Mouse (Mus musculus): ENCODE measurements at regions not wholly inside any gene's neighbourhood (a gene's known extent, or its start where the extent isn't known, plus 50 kb on each side); places are given as distances from the start of the nearest gene placed in this dataset.

DNA sequence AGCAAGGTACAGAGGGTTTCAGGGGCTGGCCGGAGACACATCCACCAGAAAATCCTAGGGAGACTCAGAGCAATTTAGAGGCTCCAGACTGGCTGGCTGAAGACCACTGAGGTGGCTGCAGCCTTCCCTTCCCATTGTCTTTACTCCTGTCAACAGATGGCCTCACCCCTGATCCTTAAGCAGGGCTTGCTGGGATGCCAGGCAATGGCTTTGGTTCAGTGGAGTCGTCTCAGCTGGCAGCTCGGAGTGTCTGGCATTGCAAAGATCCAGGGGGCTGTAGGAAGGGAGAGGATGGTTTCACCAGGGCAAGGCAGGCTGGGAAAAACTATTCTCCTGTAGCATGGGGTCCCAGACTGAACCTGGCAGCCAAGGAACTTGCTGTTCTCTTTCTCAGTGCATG, 395.8 kb downstream of the Tshz3 start:
- no peak for DNase-seq (ENCODE audit: low read depth, low spot score)

DNA sequence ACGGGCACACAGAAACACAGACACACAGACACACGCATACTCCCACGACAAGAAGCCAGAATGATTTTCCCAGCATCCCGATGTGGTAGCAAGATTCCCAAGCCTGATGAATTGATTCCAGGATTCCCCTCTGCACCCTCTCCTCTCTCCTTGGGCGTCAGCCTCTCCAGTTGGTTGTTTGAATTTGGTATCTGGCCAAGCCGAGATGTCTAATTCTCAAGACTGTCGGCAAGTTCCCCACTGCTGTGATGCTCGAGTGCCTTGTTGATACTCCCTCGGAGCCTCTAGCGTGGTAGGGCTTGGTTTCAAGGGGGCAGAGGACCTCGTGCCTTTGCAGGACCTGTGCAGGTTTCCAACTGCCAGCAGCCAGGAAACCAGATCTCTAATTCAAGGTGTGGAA, 397.9 kb downstream of the Tshz3 start:
- no peak for DNase-seq (ENCODE audit: low read depth, low spot score)

DNA sequence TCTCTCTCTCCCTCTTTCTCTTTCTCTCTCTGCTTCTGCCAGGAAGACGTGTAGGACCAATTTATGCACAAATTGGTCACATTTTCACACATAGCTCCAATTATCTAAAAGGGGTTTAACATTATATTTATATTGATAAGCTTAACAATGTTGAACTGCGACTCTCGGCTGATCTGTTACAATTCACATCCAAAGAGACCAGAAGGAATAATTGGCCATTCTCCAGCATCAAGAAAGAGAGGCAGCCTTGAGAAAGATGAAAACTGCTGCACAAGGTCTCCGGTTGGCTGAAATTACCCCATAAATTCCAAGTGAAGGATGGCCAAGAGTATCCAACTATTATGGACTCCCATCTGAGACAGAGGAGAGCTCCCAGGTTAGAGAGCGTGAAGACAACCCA, 398.4 kb downstream of the Tshz3 start:
- DNase-seq (ENCODE audit: low read depth, low spot score), result no peak

DNA sequence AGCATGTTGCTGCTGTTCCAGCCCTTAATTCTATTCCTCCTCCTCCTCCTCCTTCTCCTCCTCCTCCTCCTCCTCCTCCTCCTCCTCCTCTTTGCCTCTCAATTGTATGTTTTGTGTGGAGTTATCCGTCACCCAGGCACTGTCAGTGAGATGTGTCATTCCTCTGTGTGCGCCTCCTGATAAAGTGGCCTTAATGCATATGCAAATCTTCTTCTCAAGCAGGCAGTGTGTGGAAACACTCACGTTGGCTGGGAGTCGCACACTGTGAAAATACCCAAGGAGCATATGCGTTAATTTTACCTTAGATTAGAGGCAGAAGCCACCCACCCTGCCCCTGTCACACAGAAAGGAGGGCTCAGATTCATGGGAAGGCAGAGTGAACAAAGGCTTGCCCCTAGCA, 401.0 kb downstream of the Tshz3 start:
- DNase-seq (ENCODE audit: low read depth, low spot score), result no peak

DNA sequence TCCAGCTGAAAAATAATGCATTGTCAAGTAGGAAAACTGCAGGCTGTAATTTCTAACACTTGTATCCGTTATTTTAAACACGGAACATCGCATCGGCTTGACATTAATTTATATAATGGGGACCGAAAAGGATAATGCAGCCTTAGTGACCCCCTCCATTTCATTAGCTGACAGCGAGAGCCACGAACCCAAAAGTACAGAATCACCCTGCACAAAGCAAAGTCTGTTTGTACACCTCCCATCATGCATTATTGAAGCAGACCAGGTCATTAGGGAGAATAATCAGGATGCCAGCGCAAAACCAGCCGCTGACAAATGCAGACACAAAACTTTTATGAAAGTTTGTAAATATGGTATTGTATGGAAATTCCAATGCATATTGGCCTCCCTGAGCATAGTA, 406.8 kb downstream of the Tshz3 start:
- DNase-seq (ENCODE audit: low read depth, low spot score), result no peak

GRCm38 (mm10) chr7:37111071-37111470, 413.2 kb downstream of the Tshz3 start:
- DNase-seq (ENCODE audit: low read depth, low spot score), result no peak

DNA sequence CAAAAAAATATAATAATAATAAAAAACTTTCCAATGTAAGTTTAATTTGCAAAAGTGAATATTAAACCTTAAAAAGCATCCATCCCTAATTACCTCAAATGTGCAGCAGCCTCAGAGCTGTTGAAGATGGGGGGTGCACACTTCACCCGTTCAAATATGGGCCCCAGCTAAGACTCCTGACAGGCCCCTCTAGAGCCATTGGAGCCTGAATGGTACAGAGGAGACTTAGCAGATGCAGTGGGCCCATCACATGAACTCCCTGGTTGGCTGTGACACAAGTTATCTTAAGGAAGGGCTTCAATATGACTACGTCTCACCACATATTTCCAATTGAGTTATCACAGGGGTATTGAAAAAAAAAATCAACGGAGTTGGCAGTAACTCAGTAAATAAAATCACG, 422.9 kb downstream of the Tshz3 start:
- DNase-seq (ENCODE audit: low read depth, low spot score), result no peak

DNA sequence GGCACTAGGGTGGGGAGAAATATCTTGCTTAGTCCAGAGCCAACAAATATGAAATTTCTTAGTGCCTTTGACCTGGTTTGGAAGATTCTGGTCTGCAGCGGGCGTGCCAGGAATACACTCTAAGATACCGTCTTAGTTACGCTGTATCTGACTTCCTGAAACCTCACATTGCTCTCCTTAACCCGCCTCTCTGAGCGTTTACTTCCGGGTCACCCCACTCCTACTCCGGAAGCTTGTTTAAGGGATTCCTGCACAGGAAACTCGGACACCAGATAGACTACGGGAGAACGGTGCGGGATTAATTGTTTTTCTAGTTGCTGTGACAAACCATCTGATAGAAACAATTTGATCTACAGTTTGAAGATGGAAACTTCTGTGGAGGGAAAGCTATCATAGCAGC, 442.3 kb downstream of the Tshz3 start:
- DNase-seq (ENCODE audit: low read depth, low spot score), result no peak

DNA sequence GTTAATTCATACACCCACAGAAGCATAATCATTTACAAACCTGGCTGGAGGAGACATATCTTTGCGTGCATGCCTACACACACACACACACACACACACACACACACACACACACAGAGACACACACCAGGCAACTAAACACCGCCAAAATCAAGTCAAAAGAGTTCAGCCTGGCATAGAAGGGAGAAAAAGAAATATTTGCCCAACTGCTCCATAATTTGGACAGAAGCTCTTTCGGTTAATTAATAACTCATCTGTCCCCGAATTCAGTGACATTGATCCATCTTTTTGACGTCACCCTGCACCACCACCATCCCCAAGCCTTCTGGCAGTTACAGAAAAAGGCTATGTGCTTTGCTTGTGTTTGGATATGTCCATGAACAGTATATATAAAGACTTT, 444.9 kb downstream of the Tshz3 start:
- DNase-seq (ENCODE audit: low read depth, low spot score), result no peak

- DNase-seq (ENCODE audit: low read depth, low spot score), result no peak
Observed at GRCm38 (mm10) chr7:37144303-37144702, 446.4 kb downstream of the Tshz3 start.

DNA sequence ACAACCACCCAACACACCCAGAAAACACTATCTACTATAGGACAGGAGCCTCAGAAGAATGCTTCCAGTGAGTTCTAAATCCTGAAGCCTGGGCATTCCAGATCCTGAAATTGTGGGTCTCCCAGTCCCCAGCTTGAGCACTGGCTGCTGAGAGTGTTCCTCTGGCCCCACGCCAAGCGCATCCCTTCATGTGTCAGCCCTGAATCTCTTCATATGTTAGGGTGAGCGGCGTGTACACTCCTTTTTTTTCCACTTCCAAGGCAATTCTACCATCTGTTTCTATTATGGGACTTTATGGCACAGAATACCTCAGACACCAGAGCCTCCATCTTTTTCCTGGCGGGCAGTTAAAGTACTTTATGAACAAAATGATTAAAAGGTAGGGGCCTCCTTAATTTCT, 451.8 kb downstream of the Tshz3 start:
- DNase-seq (ENCODE audit: low read depth, low spot score), result no peak

DNA sequence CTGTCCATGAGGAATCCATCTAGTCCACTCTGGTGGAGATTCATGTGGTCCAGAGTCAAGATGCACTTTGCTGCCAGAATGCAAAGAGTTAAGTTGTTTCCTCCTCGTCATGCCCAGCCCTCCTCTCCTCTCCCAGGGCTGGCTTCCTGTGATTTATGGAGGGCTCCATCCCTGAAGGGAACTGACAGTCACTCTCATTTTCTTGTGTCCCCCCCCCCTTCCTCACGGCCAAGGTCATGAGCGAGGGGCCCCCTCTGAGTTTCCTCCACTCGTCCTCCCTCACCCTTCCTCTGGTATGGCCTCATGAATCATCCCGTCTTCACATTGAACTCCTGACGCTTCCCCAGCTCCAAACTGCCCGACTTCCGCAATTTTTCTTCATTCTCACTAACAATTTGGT, 461.9 kb downstream of the Tshz3 start:
- DNase-seq (ENCODE audit: low read depth, low spot score), result no peak

- DNase-seq (ENCODE audit: low read depth, low spot score), result no peak
Observed at GRCm38 (mm10) chr7:37168883-37169282, 471.0 kb downstream of the Tshz3 start.

DNA sequence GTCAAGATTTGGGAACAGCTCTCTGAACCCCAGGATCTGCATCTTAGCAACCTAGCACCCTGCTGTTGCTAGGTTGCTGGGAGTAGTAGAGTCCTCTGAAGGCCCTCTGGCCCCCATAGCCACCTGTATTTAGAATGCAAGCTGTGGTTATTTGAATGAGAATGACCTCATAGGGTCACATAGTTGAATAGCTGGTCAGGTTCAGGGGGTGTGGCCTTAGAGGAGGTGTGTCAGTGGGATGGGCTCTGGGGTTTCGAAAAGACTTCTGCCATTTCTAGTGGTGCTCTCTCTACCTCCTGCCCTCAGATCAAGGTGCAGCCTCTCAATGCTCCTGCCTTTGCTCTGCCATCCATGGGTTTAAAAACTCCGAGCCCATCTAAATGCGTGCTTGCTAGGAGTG, 477.8 kb downstream of the Tshz3 start:
- DNase-seq (ENCODE audit: low read depth, low spot score), result no peak

DNA sequence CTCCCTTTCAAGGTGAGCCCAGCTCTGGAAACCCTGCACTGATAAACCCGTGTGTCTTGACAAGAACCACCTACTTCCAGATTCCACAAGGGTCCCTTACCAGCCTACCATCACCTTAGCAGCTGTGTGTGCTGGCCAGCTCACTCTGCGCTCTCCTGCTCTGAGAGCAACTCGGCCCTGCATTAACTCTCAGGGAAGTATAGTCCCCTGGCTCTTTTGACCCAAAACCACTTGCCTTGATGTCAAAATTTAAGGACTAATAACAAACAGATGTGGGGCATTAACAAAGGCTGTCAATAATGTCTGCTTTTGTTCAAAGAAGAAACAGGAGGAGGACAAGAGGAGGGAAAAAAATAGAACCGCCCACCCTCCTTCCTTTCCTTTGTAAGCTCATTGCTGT, 480.3 kb downstream of the Tshz3 start:
- no peak for DNase-seq (ENCODE audit: low read depth, low spot score)

- DNase-seq (ENCODE audit: low read depth, low spot score), result no peak
Observed at GRCm38 (mm10) chr7:37179907-37180306, 482.0 kb downstream of the Tshz3 start.

DNA sequence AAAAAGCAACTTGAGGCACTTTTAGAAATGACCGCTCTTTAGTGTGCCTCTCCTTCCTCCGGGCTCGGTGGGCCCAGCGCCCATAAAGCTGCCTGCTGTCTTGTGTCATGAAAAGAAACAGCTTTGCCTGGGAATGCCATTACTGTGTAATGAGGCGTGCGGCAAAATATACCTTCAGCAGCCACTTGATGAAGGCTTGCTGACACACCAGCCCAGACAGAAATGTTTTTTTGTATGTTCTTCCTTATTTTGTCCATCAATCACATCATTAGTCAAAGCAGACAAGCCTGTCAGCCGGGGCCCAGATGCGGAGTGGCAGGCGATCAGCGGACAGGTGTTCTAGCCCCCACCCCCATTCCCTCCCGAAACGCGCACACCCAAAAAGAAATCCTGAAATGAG, 482.5 kb downstream of the Tshz3 start:
- no peak for DNase-seq (ENCODE audit: low read depth, low spot score)

GRCm38 (mm10) chr7:37181109-37181508, 483.2 kb downstream of the Tshz3 start:
- no peak for DNase-seq (ENCODE audit: low read depth, low spot score)

DNA sequence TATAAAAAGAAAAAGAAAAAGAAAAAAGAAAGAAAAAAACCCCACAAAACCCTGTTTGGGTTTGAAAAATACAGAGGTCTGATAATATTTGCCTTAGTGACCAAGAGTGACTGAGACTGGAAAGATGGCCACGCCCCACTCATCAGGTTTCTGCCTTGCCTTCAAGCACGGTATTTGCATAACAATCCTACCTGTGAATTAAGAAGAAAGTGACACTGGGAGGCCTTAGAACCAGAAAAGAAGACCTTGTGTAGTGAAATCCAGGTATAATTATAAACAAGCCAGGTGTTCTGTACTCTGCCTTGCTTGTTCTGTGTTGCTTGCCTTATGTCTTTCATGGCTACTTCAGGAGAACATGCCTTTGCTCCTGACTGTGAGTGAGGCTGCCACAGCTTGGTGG, 494.6 kb downstream of the Tshz3 start:
- DNase-seq (ENCODE audit: low read depth, low spot score), result no peak

DNA sequence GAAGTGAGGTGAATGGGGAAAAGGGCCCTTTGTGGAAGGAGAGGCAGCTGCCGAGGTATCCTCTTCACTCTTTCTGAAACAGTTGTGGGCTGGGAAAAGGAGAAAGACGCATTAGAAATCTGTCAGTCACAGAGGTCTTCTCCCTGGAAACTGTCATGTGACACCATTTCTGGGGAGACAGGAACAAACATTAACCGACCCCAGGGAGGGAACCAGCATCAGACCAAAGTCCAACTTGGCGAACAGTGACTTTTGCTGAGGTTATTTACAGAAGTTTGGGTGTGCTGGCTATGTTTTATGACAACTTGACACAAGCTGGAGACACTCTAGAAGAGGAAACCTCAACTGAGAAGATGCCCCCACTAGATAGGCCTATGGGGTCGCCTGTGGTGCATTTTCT, 506.9 kb downstream of the Tshz3 start:
- no peak for DNase-seq (ENCODE audit: low read depth, low spot score)

DNA sequence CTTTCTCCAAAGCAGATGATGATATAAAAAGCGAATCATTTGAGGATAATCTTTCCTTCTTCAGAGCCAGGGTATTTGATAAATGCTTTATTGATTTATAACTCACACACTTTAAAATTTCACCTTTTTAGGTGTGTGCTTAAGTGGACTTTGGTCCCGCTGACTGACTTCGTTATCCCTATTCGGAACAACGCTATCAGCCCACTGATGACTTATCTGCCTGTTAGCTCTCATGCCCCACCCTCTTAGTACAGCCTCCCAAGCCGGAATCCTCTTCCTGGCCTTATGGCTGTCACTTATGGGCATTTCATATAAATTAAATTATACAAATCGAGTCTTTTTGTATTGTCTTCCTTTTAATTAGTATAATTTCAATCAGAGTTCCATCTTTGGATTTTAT, 510.4 kb downstream of the Tshz3 start:
- no peak for DNase-seq (ENCODE audit: low read depth, low spot score)

DNA sequence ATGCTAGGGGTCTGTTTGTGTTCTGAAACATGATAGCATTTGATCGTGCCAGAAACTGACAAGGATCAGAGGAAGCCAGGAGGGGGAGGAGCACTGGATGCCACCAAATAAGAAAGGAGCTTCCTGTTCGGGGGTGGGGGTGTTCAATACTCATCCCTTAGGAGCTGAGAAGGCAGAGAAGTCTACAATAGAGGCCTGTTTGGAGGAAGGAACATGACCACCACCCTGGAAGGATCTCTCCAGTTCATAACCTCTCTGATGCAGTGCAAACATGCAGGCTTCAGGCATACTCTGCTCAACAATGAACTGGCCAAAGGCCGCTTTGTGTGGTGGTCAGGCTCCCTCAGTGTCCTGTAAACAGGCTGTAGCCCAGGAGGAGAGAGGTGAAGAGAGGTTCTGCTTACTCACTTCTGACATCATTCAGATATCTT, 515.8 kb downstream of the Tshz3 start:
- no peak for DNase-seq (ENCODE audit: low read depth, low spot score)

- no peak for DNase-seq (ENCODE audit: low read depth, low spot score)
Observed at GRCm38 (mm10) chr7:37215498-37215897, 517.6 kb downstream of the Tshz3 start.

DNA sequence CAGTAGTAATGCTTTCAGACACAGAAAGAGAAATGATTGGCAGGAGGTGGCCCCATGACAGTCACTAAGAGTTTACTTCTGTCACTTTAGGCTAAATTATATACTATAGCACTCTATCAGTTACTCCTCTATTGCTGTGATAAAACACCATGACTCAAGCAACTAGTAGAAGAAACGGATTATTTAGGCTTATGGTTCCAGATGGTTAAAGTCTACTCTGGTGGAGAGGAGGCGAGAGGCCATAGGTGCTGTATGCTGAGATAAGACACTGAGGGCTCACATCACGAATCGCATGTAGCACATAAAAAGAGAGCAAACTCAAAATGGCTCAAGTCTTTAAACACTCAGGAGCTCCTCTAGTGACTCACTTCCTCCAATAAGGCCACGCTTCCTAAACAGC, 522.6 kb downstream of the Tshz3 start:
- DNase-seq (ENCODE audit: low read depth, low spot score), result no peak

DNA sequence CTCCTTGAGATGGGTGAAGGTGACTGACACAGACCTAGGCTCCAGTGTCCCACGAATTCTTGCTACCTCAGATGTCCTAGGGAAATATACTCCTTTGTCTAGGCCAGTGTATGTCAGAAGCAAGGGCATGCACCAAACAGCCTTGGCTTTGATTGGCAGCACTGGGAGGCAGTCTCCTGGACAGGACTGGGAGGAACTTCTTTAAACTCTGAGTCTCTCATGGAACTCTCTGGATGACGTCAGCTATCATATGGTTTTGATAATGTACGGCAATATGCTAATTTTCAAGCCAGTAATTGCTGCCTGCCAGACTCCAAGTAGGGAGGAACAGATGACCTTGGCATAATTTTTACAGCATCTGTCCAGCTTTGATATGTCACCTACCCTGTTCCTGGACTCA, 528.5 kb downstream of the Tshz3 start:
- DNase-seq (ENCODE audit: low read depth, low spot score), result no peak
